Comparison of ENCODE assay signal across 9 mouse cellular contexts in genomic region chrX:103477507-103477906, GRCm38 (mm10). TPM values are rescaled to one million over a fixed set of nuclear protein-coding genes. Genes with fewer than 3 reads are reported as not detected.
DNase-seq lines count a peak whose midpoint lies in the region; ATAC-seq and TF ChIP-seq lines count a peak whose summit lies in the region.
"Had no signal": no experiment of that assay in that cellular context is flagged by ENCODE, and none has a peak within 500 bp of the region (broad histone marks: within the 10 kb centered on the region; RNA-seq: fewer than 3 reads in every experiment).

No protein-coding gene starts in this region.

- H3K9me3 ChIP-seq in liver, embryonic 15.5 days (replicated peaks), result no peaks in the 10 kb centered on the region
- H3K9me3 ChIP-seq in stomach, embryonic 16.5 days (replicated peaks; ENCODE audit: control insufficient read depth, low read length), result no peaks in the 10 kb centered on the region; the same call in 1 of the 2 replicates
- H3K9me3 ChIP-seq: embryonic facial prominence, embryonic 15.5 days had no signal

- TF ChIP-seq POLR2A in kidney, adult 2 months (IDR thresholded peaks at IDR 0.05; ENCODE audit: low read depth, low read length), result no peak

- 1% methylated on average over 3 of the region's 3 CpGs for WGBS in kidney, adult 2 months
- 9% methylated on average over 3 of the region's 3 CpGs for WGBS in liver, embryonic 15.5 days (ENCODE audit: insufficient replicate concordance)
- WGBS in stomach, embryonic 16.5 days, result 6% methylated on average over 3 of the region's 3 CpGs

- TF ChIP-seq CTCF in kidney, adult 2 months (conservative IDR thresholded peaks at IDR 0.05; ENCODE audit: insufficient read depth, insufficient read length, low read depth, low read length), result peak; percentile 71

- H3K4me1 ChIP-seq in kidney, adult 2 months (ENCODE audit: control insufficient read depth, insufficient read depth, low read length), result no peaks in the 10 kb centered on the region
- H3K4me1 ChIP-seq in liver, embryonic 15.5 days (replicated peaks), result peaks cover 4% of the 10 kb centered on the region; the same call in 1 of the 2 replicates
- no peaks in the 10 kb centered on the region for H3K4me1 ChIP-seq in stomach, embryonic 16.5 days (ENCODE audit: control insufficient read depth, insufficient read depth, low read length)
- H3K4me1 ChIP-seq: embryonic facial prominence, embryonic 15.5 days had no signal

- ATAC-seq in liver, embryonic 15.5 days (ENCODE audit: insufficient read depth), result peak; percentile 43; the same call in 1 of the 2 replicates
- no peak for ATAC-seq in stomach, embryonic 16.5 days (ENCODE audit: insufficient read depth, low FRiP score)

- no peak overlapping the region for H3K9ac ChIP-seq in liver, embryonic 15.5 days
- H3K9ac ChIP-seq in stomach, embryonic 16.5 days (ENCODE audit: low read length), result no peak overlapping the region
- H3K9ac ChIP-seq: embryonic facial prominence, embryonic 15.5 days had no signal

- H3K4me2 ChIP-seq in liver, embryonic 15.5 days, result peak overlapping the region; percentile 23
- 0 out of 2 replicates have a peak overlapping the region, but pooled peaks have one; percentile 29 for H3K4me2 ChIP-seq in stomach, embryonic 16.5 days (ENCODE audit: low read depth, low read length)
- H3K4me2 ChIP-seq: embryonic facial prominence, embryonic 15.5 days had no signal

- no peak overlapping the region for H3K4me3 ChIP-seq in kidney, adult 2 months (ENCODE audit: insufficient read depth, low read depth, low read length)
- H3K4me3 ChIP-seq in liver, embryonic 15.5 days (replicated peaks), result no peak overlapping the region; the same call in 1 of the 2 replicates
- H3K4me3 ChIP-seq in stomach, embryonic 16.5 days (replicated peaks; ENCODE audit: low read length), result no peak overlapping the region
- H3K4me3 ChIP-seq: embryonic facial prominence, embryonic 15.5 days had no signal

- no peaks in the 10 kb centered on the region for H3K36me3 ChIP-seq in kidney, adult 2 months (ENCODE audit: control insufficient read depth, insufficient read depth, low read length)
- H3K36me3 ChIP-seq in liver, embryonic 15.5 days (replicated peaks), result no peaks in the 10 kb centered on the region
- H3K36me3 ChIP-seq in stomach, embryonic 16.5 days (ENCODE audit: control insufficient read depth, insufficient read depth, low read length), result no peaks in the 10 kb centered on the region
- H3K36me3 ChIP-seq: embryonic facial prominence, embryonic 15.5 days had no signal

- peak; percentile 82 to 88 for DNase-seq in B cell, adult 2 months
- peak; percentile 80 for DNase-seq in ZHBTc4 (ENCODE audit: low read depth, low spot score)
- DNase-seq in cerebellum, postnatal 36 days, result peak; percentile 59 to 71
- peak; percentile 29 for DNase-seq in gastrocnemius, postnatal 10 days
- peak; percentile 54 for DNase-seq in kidney, adult 2 months
- DNase-seq in naive thymus-derived CD4-positive, alpha-beta T cell, adult 2 months (ENCODE audit: low read depth), result peak; percentile 85

- no peaks in the 10 kb centered on the region for H3K27me3 ChIP-seq in kidney, adult 2 months (replicated peaks; ENCODE audit: control insufficient read depth, insufficient read depth, low read length)
- H3K27me3 ChIP-seq in liver, embryonic 15.5 days, result no peaks in the 10 kb centered on the region
- H3K27me3 ChIP-seq in stomach, embryonic 16.5 days (ENCODE audit: control insufficient read depth, insufficient read depth, low read length), result no peaks in the 10 kb centered on the region
- H3K27me3 ChIP-seq: embryonic facial prominence, embryonic 15.5 days had no signal

- H3K27ac ChIP-seq in kidney, adult 2 months (ENCODE audit: insufficient read depth, low read depth, low read length), result no peak overlapping the region
- no peak overlapping the region for H3K27ac ChIP-seq in liver, embryonic 15.5 days (replicated peaks)
- H3K27ac ChIP-seq in stomach, embryonic 16.5 days (ENCODE audit: low read length), result no peak overlapping the region
- H3K27ac ChIP-seq: embryonic facial prominence, embryonic 15.5 days had no signal

RNA-seq across cellular contexts. Expression of gene Gm26992, which starts 55.7 kb away (rescaled TPM):
- total RNA-seq in gastrocnemius, postnatal 10 days (2021), result not detected
- not detected in 2 replicates for polyA plus RNA-seq in kidney, adult 2 months (2012; rRNA removed)
- not detected in 2 replicates for polyA plus RNA-seq in liver, embryonic 15.5 days (2015; fragmentation: Nextera tagmentation; extraction: Ambion mirVana)
- polyA plus RNA-seq in stomach, embryonic 16.5 days (2015; fragmentation: Nextera tagmentation; extraction: Ambion mirVana), result not detected in 2 replicates
- polyA plus RNA-seq: embryonic facial prominence, embryonic 15.5 days had no signal

Comparison
In these comparisons a context has a peak if more than half of its experiments do, and no peak if none do; other contexts are left out.
1. DNase-seq: peak in every context shown above with its lines; median percentile 85 in B cell, adult 2 months; 85 in naive thymus-derived CD4-positive, alpha-beta T cell, adult 2 months; 80 in ZHBTc4; 65 in cerebellum, postnatal 36 days; 54 in kidney, adult 2 months; 29 in gastrocnemius, postnatal 10 days.